Mouse (Mus musculus): ENCODE data around the gene Gse1.

DNA sequence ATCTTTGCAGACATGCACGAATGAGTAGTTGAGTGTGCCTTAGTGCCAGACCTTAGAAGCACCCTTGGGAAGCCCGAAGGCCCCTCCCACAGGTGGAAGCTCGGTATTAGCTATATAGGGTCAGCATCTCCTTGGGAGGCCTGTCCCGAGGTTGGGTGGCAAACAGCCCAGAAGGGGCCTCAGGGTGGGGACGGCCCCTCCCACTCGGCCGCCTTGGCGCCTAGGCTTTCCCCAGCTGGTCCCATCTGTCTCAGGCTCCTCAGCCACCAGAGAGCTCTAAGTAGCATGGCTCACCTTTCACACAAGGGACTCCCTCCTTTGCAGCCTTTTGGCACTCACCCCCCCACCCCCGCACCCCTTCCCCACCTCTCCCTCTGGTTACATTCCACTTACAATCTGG is 43.9 kb upstream of the Gse1 start:
- TF ChIP-seq CTCF (IDR thresholded peaks at IDR 0.05; ENCODE audit: borderline replicate concordance, extremely low read depth, insufficient read depth, insufficient read length): no peak
- no peak for TF ChIP-seq POLR2A (IDR thresholded peaks at IDR 0.05; ENCODE audit: borderline replicate concordance, extremely low read depth, insufficient read depth, insufficient read length, poor library complexity, severe bottlenecking)

Data from brain, embryonic 14.5 days (tissue).